13 mouse cellular contexts compared by ENCODE assay signal in genomic region chr7:121737511-121738415, GRCm38 (mm10). TPM values are rescaled to one million over a fixed set of nuclear protein-coding genes. Genes with fewer than 3 reads are reported as not detected.
A peak's percentile ranks its signal among the peaks of the same experiment; 100 is the strongest.
DNase-seq lines count a peak whose midpoint lies in the region; ATAC-seq and TF ChIP-seq lines count a peak whose summit lies in the region.
"Had no signal": no experiment of that assay in that cellular context is flagged by ENCODE, and none has a peak within 500 bp of the region (broad histone marks: within the 10 kb centered on the region; RNA-seq: fewer than 3 reads in every experiment).

No protein-coding gene starts in this region.

- H3K27ac ChIP-seq in kidney, adult 2 months (ENCODE audit: insufficient read depth, low read depth, low read length): peak overlapping the region; percentile 5; the same call in 1 of the 2 replicates
- H3K27ac ChIP-seq: embryonic facial prominence, embryonic 15.5 days; limb, embryonic 12.5 days; midbrain, embryonic 10.5 days had no signal

- no peaks in the 10 kb centered on the region for H3K27me3 ChIP-seq in kidney, adult 2 months (replicated peaks; ENCODE audit: control insufficient read depth, insufficient read depth, low read length)

- DNase-seq in kidney, adult 2 months: peak; percentile 16
- DNase-seq in kidney, postnatal 25 days: no peak
- DNase-seq in R1 (ENCODE audit: low read depth, low spot score): peak; percentile 5
- DNase-seq in cerebellum, postnatal 14 days: peak; percentile 39 to 50
- peak; percentile 10 for DNase-seq in lung, postnatal 25 days (ENCODE audit: low spot score)
- no peak for DNase-seq in thymus, postnatal 0 days (ENCODE audit: low spot score)
- DNase-seq: kidney, adult 8-10 months had no signal

- ATAC-seq in megakaryocyte progenitor cell, adult 5-6 weeks (replicated peaks; ENCODE audit: poor library complexity): no peak

- no peaks in the 10 kb centered on the region for H3K36me3 ChIP-seq in kidney, adult 2 months (ENCODE audit: control insufficient read depth, insufficient read depth, low read length)
- H3K36me3 ChIP-seq: embryonic facial prominence, embryonic 15.5 days; limb, embryonic 12.5 days; midbrain, embryonic 10.5 days had no signal

- TF ChIP-seq CTCF in kidney, adult 2 months (conservative IDR thresholded peaks at IDR 0.05; ENCODE audit: insufficient read depth, insufficient read length, low read depth, low read length): no peak

- no peak for TF ChIP-seq POLR2A in kidney, adult 2 months (IDR thresholded peaks at IDR 0.05; ENCODE audit: low read depth, low read length)

- 54% methylated on average over 29 of the region's 29 CpGs for WGBS in kidney, adult 2 months

- H3K4me3 ChIP-seq in kidney, adult 2 months (ENCODE audit: insufficient read depth, low read depth, low read length): no peak overlapping the region
- H3K4me3 ChIP-seq: embryonic facial prominence, embryonic 15.5 days; limb, embryonic 12.5 days; midbrain, embryonic 10.5 days had no signal

- H3K4me1 ChIP-seq in kidney, adult 2 months (ENCODE audit: control insufficient read depth, insufficient read depth, low read length): no peaks in the 10 kb centered on the region

RNA-seq across cellular contexts. Expression of gene Scnn1g, which starts 3.5 kb away (rescaled TPM):
- polyA plus RNA-seq in kidney, adult 2 months (2012; rRNA removed): 34.8 and 35.1 TPM in 2 replicates
- polyA plus RNA-seq in thymus, postnatal 0 days (2015; fragmentation: Nextera tagmentation; extraction: Ambion mirVana): 0.57 and 0.64 TPM in 2 replicates
- not detected in 2 replicates for total RNA-seq in megakaryocyte progenitor cell, adult 5-6 weeks (2015)
- not detected in 2 replicates for total RNA-seq in megakaryocyte progenitor cell, adult 5-6 weeks (2017)
- total RNA-seq: gastrocnemius, adult 8-10 months; hematopoietic stem cell, adult 5-6 weeks had no signal

RNA-seq across cellular contexts. Expression of gene Usp31, which starts 30.7 kb away (rescaled TPM):
- 3.7 and 5.8 TPM in 2 replicates for polyA plus RNA-seq in kidney, adult 2 months (2012; rRNA removed)
- 1.4 and 1.7 TPM in 2 replicates for polyA plus RNA-seq in thymus, postnatal 0 days (2015; fragmentation: Nextera tagmentation; extraction: Ambion mirVana)
- total RNA-seq in megakaryocyte progenitor cell, adult 5-6 weeks (2015): 10.9 and 11.4 TPM in 2 replicates
- total RNA-seq in megakaryocyte progenitor cell, adult 5-6 weeks (2017): 7.7 and 7.9 TPM in 2 replicates

Comparison
In these comparisons a context has a peak if more than half of its experiments do, and no peak if none do; other contexts are left out.
1. DNase-seq: peak in kidney, adult 2 months (single experiment), R1 (single experiment), cerebellum, postnatal 14 days (2 of 2) and lung, postnatal 25 days (single experiment); none in kidney, postnatal 25 days (0 of 2) and thymus, postnatal 0 days (single experiment).
2. RNA of gene Scnn1g, which starts 3.5 kb away (polyA plus RNA-seq): 34.8 to 35.1 TPM in kidney, adult 2 months; 0.57 to 0.64 TPM in thymus, postnatal 0 days; every median in the first group is over 10 times any median in the second.